Mouse (Mus musculus) hindbrain, embryonic 13.5 days (tissue): ENCODE results near the gene Atg7. TPM values are rescaled to one million over a fixed set of nuclear protein-coding genes. Genes with fewer than 3 reads are reported as not detected.

ENCODE experiments used
- ATAC-seq: fragments of 200-750 bp; cut with Nextera tagmentation; 2 replicates; pipeline ENCODE4 v1.8.0; 2017; ENCODE audit warnings: moderate TSS enrichment; ENCODE audit not compliant: low FRiP score
- H3K27ac ChIP-seq: fragments of 300-500 bp; sonication (generic); 2 replicates; pipeline ENCODE4 v1.5.1; 2015; ENCODE audit warnings: inconsistent platforms, mild to moderate bottlenecking, moderate library complexity
- H3K27me3 ChIP-seq: fragments of 300-500 bp; sonication (generic); 2 replicates; pipeline ENCODE4 v1.6.1; 2015; ENCODE audit warnings: mild to moderate bottlenecking, inconsistent platforms
- H3K36me3 ChIP-seq: fragments of 300-500 bp; sonication (generic); 2 replicates; pipeline ENCODE4 v1.6.1; 2015; ENCODE audit warnings: mild to moderate bottlenecking, inconsistent platforms
- H3K4me1 ChIP-seq: fragments of 300-500 bp; sonication (generic); replicated peaks from 2 replicates; pipeline ENCODE4 v1.6.1; 2015; ENCODE audit warnings: inconsistent platforms
- H3K4me2 ChIP-seq: fragments of 300-500 bp; sonication (generic); 2 replicates; pipeline ENCODE4 v1.6.1; 2015; ENCODE audit warnings: inconsistent platforms, mild to moderate bottlenecking, moderate library complexity
- H3K4me3 ChIP-seq: fragments of 300-500 bp; sonication (generic); 2 replicates; pipeline ENCODE4 v1.5.1; 2015; ENCODE audit warnings: mild to moderate bottlenecking, inconsistent platforms
- H3K9ac ChIP-seq: fragments of 300-500 bp; sonication (generic); 2 replicates; pipeline ENCODE4 v1.6.1; 2015; ENCODE audit warnings: mild to moderate bottlenecking, inconsistent platforms
- H3K9me3 ChIP-seq: fragments of 300-500 bp; sonication (generic); 2 replicates; pipeline ENCODE4 v1.6.1; 2016; ENCODE audit warnings: inconsistent platforms
- WGBS: fragments of 180-500 bp; shearing (Covaris S2); methylation state at CpG from one replicate; pipeline ENCODE4 v1.1.7; 2015; 5-methylcytosine and 5-hydroxymethylcytosine counted together
- polyA plus RNA-seq: library from polyadenylated mRNA; unstranded; fragments of >200 nt; fragmentation: Nextera tagmentation; extraction: Ambion mirVana; gene quantifications from 2 replicates; pipeline ENCODE4 v1.2.1, GENCODE M21; 2015

Atg7 gene
- polyA plus RNA-seq, 1 experiment from 2014 or later = 18.2 TPM

DNA sequence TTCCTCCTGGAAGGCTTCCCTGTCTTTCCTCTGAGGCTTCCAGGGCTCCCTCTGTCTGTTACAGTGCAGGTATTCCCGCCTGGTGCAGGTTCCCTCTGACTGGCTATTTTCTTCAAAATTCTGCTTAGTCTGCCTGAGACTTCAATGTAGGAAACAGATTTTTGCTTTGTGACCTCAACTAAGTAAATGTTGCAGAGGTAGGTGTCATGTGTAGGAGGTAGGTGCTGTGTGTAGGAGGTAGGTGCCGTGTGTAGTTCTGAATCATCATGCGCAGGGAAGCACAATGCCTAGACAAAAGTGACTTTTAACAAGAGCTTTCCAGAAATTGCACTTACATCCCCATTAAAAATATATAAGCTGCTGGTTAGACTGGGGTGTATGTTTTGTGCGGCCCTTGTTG is 128.6 kb downstream of the Atg7 start:
- no peak overlapping the region for H3K4me3 ChIP-seq
- ATAC-seq = no peak

GRCm38 (mm10) chr6:114775210-114775609 is 132.3 kb downstream of the Atg7 start:
- Histone ChIP-seq H3K36me3 (no peaks in the 10 kb centered on the region), H3K27me3 (no peaks in the 10 kb centered on the region), H3K4me2 (no peak overlapping the region), H3K4me1 (peaks cover 17% of the 10 kb centered on the region), H3K4me3 (no peak overlapping the region), H3K9ac (no peak overlapping the region), H3K9me3 (no peaks in the 10 kb centered on the region), H3K27ac (no peak overlapping the region)
- ATAC-seq = no peak
- 92% methylated on average over 5 of the region's 5 CpGs for WGBS

More for the DNA sequence above, 128.6 kb downstream of the Atg7 start:
- Histone ChIP-seq H3K36me3 (no peaks in the 10 kb centered on the region), H3K9ac (no peak overlapping the region), H3K9me3 (no peaks in the 10 kb centered on the region), H3K4me2 (no peak overlapping the region), H3K4me1 (no peaks in the 10 kb centered on the region), H3K27me3 (no peaks in the 10 kb centered on the region), H3K27ac (no peak overlapping the region)
- 87% methylated on average over 4 of the region's 4 CpGs for WGBS

DNA sequence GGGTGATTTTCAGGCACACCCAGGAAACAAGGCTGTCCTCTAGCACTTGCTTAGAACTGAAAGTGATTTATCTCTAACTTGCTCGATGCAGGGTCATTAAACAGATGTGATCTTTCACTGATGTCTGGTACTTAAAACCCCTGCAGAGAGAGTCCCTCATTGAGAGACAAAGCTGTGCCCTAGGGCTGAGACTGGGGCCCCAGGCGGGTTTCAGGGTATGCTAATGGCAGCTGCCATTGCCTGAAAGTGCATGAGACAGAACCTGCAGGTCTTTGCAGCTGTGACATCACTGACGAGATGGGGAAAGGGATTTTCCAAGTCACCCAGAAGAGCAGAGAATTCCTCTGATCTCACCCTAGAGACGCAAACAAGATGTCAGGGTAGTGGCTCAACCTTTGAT is 135.0 kb downstream of the Atg7 start:
- WGBS = 14% methylated on average over 4 of the region's 4 CpGs
- ATAC-seq = no peak
- peaks cover 36% of the 10 kb centered on the region for H3K4me1 ChIP-seq
- H3K9me3 ChIP-seq = no peaks in the 10 kb centered on the region
- peak overlapping the region; percentile 44 for H3K27ac ChIP-seq
- H3K4me3 ChIP-seq = no peak overlapping the region
- H3K9ac ChIP-seq = no peak overlapping the region
- no peaks in the 10 kb centered on the region for H3K36me3 ChIP-seq
- H3K4me2 ChIP-seq = no peak overlapping the region
- H3K27me3 ChIP-seq = no peaks in the 10 kb centered on the region

DNA sequence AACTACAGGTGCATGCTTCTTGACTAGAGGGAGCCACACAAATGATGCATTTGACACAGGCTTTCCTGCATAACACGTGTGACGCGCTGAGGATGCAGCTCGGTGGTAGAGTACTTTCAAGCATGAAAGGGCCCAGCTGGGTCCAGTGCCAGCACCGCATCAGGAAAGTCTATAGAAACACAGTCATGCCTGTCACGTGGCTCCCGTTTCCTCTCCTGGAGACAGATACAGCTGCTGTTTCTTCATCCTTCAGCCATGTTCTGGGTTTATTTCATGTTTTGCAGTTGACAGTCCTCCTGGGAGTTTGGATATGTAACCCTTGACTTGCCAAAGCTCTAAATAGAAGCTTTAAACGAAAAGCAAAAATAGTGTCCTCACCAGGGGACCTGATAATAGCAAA is 135.8 kb downstream of the Atg7 start:
- 0 out of 2 replicates have a peak, but pooled peaks have one; percentile 36 for ATAC-seq
- Histone ChIP-seq H3K4me2 (no peak overlapping the region), H3K9me3 (no peaks in the 10 kb centered on the region), H3K4me3 (no peak overlapping the region), H3K27me3 (no peaks in the 10 kb centered on the region), H3K4me1 (peaks cover 38% of the 10 kb centered on the region), H3K36me3 (no peaks in the 10 kb centered on the region), H3K27ac (0 out of 2 replicates have a peak overlapping the region, but pooled peaks have one; percentile 44), H3K9ac (no peak overlapping the region)
- 26% methylated on average over 8 of the region's 8 CpGs for WGBS

- Histone ChIP-seq H3K9me3 (no peaks in the 10 kb centered on the region), H3K4me3 (no peak overlapping the region), H3K9ac (no peak overlapping the region), H3K27ac (no peak overlapping the region), H3K27me3 (no peaks in the 10 kb centered on the region), H3K4me2 (no peak overlapping the region), H3K4me1 (peaks cover 38% of the 10 kb centered on the region), H3K36me3 (no peaks in the 10 kb centered on the region)
- ATAC-seq = no peak
- 72% methylated on average over 2 of the region's 2 CpGs for WGBS
Observed at GRCm38 (mm10) chr6:114780583-114780982, 137.7 kb downstream of the Atg7 start.

DNA sequence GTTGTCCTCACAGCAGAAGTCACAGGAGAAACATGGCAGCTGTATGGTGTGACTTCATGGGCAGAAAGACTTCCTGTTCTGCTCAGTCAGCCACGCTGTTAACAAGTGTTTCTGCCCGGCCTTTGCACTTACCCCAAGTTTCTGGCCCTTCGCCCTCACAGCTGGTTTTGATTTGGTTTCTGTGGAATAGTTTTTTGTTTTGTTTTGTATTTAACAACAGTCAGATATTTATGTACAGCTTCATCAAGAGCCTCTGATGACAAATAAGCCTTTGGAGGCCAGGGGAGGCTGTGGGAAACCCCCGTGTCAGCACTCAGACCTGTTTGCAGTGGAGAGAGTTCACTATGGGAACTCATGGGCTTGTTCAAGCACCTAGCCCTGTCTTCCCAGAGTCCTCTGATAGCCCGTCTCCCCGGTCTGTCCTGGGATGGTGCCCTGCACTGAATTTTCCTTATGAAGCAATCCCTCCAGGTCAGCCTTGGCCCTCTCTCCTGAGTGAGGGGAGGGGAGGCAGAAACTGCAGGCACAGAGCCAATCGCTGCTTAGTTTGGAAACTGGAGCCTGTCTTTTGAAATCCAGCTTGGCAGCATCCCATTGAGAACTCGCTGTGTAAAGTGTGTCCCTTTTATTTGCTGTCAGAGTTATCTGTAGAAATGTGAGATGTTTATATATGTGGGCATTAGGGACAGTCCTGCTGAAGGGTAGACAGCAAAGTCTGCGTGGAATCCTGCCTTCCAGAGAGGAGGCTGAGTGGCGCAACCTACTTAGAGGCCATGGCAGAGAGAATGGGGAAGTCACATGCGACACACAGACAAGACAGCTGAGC is 138.7 kb downstream of the Atg7 start:
- Histone ChIP-seq H3K4me1 (peaks cover 38% of the 10 kb centered on the region), H3K4me3 (no peak overlapping the region), H3K9ac (peak overlapping the region; percentile 39; the same call in 1 of the 2 replicates), H3K9me3 (no peaks in the 10 kb centered on the region), H3K36me3 (no peaks in the 10 kb centered on the region), H3K27ac (peak overlapping the region; percentile 55), H3K4me2 (no peak overlapping the region), H3K27me3 (no peaks in the 10 kb centered on the region)
- ATAC-seq = no peak
- WGBS = 40% methylated on average over 11 of the region's 11 CpGs

GRCm38 (mm10) chr6:114782486-114782885 is 139.6 kb downstream of the Atg7 start:
- Histone ChIP-seq H3K4me2 (no peak overlapping the region), H3K27ac (peak overlapping the region; percentile 35; the same call in 1 of the 2 replicates), H3K9me3 (no peaks in the 10 kb centered on the region), H3K4me3 (no peak overlapping the region), H3K9ac (no peak overlapping the region), H3K27me3 (no peaks in the 10 kb centered on the region), H3K36me3 (no peaks in the 10 kb centered on the region), H3K4me1 (peaks cover 35% of the 10 kb centered on the region)
- 75% methylated on average over 7 of the region's 7 CpGs for WGBS
- ATAC-seq = no peak

- ATAC-seq = no peak
- H3K4me1 ChIP-seq = peaks cover 15% of the 10 kb centered on the region
- 34% methylated on average over 3 of the region's 3 CpGs for WGBS
- no peaks in the 10 kb centered on the region for H3K36me3 ChIP-seq
- H3K9me3 ChIP-seq = no peaks in the 10 kb centered on the region
- no peak overlapping the region for H3K4me2 ChIP-seq
- no peak overlapping the region for H3K4me3 ChIP-seq
- H3K27me3 ChIP-seq = no peaks in the 10 kb centered on the region
- H3K9ac ChIP-seq = no peak overlapping the region
- no peak overlapping the region for H3K27ac ChIP-seq
Observed at GRCm38 (mm10) chr6:114786461-114786860, 143.6 kb downstream of the Atg7 start.

DNA sequence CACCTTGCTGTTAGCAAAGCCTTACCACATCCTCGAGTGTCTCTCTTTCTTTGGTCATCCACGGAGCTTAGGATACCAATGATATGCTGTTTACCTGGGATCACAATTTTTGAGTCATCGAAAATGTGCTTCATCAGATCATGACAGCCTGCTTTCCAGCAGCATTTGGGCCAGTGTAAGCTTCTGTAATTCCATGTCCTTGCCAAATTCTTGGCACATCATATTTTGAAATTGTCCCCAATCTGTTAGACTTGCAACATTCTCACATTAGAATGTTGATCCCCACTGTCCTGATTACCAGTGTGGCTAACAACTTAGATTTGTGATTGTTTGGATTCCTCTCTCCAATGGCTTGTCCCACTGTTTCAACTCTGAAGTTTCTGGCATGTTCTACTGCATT is 144.7 kb downstream of the Atg7 start:
- WGBS = 89% methylated on average over 3 of the region's 3 CpGs
- Histone ChIP-seq H3K9ac (no peak overlapping the region), H3K36me3 (no peaks in the 10 kb centered on the region), H3K4me3 (no peak overlapping the region), H3K4me1 (peaks cover 4% of the 10 kb centered on the region; the same call in 1 of the 2 replicates), H3K27me3 (no peaks in the 10 kb centered on the region), H3K27ac (no peak overlapping the region), H3K9me3 (no peaks in the 10 kb centered on the region), H3K4me2 (no peak overlapping the region)
- no peak for ATAC-seq

DNA sequence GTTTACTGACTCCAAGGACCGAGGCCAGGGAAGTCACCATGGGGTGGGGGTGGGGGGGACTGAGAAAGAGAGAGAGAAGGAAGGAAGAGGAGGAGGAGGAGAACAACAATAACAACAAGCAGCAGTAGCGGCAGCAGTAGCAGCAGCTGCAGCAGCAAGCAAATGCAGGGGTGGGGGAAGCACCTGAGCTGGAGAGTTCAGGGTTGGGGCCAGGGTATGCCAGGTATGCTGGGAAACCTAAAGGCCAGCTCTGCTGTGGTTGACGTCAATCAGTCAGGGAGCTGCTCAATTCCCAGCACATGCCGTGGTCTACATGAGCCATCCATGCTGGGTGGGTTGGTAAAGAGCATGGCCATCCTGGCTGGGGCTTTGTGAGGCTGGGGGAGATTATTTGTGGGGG is 145.8 kb downstream of the Atg7 start:
- no peak overlapping the region for H3K4me2 ChIP-seq
- ATAC-seq = no peak
- 83% methylated on average over 4 of the region's 4 CpGs for WGBS
- no peaks in the 10 kb centered on the region for H3K36me3 ChIP-seq
- no peaks in the 10 kb centered on the region for H3K27me3 ChIP-seq
- no peak overlapping the region for H3K4me3 ChIP-seq
- H3K27ac ChIP-seq = no peak overlapping the region
- H3K9me3 ChIP-seq = no peaks in the 10 kb centered on the region
- H3K9ac ChIP-seq = no peak overlapping the region
- H3K4me1 ChIP-seq = no peaks in the 10 kb centered on the region

DNA sequence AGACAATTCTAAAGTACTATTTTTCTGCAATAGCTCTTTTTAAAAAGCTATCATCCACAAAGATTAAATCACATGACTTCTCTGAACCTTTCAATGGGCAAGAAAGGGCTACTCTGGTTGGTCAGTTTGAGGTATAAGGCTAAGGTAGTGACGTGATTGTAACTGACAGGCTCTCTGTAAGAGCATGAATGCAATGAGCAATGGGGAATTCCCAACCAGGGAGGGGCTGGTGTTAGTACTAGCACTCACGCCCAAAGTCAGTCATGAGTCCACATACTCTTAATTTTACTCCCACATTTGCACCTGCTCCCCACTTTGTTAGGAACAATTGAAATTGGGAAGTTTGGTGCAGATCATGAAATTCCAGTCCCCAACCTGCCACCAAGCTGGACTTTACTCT is 147.2 kb downstream of the Atg7 start:
- no peaks in the 10 kb centered on the region for H3K4me1 ChIP-seq
- 81% methylated on average over 2 of the region's 2 CpGs for WGBS

GRCm38 (mm10) chr6:114790902-114791301 is 148.0 kb downstream of the Atg7 start:
- Histone ChIP-seq H3K27ac (no peak overlapping the region), H3K36me3 (no peaks in the 10 kb centered on the region), H3K9ac (no peak overlapping the region), H3K4me3 (no peak overlapping the region), H3K4me2 (no peak overlapping the region), H3K4me1 (no peaks in the 10 kb centered on the region), H3K27me3 (no peaks in the 10 kb centered on the region), H3K9me3 (no peaks in the 10 kb centered on the region)
- ATAC-seq = no peak
- 87% methylated on average over 7 of the region's 7 CpGs for WGBS

More for the DNA sequence above, 147.2 kb downstream of the Atg7 start:
- H3K9me3 ChIP-seq = no peaks in the 10 kb centered on the region
- H3K9ac ChIP-seq = no peak overlapping the region
- H3K27me3 ChIP-seq = no peaks in the 10 kb centered on the region
- H3K27ac ChIP-seq = no peak overlapping the region
- ATAC-seq = no peak
- no peaks in the 10 kb centered on the region for H3K36me3 ChIP-seq
- H3K4me3 ChIP-seq = no peak overlapping the region
- no peak overlapping the region for H3K4me2 ChIP-seq

GRCm38 (mm10) chr6:114791846-114792245 is 148.9 kb downstream of the Atg7 start:
- H3K9ac ChIP-seq = no peak overlapping the region
- no peaks in the 10 kb centered on the region for H3K9me3 ChIP-seq
- no peak overlapping the region for H3K4me3 ChIP-seq
- no peak overlapping the region for H3K4me2 ChIP-seq
- H3K36me3 ChIP-seq = no peaks in the 10 kb centered on the region
- H3K4me1 ChIP-seq = no peaks in the 10 kb centered on the region
- no peak overlapping the region for H3K27ac ChIP-seq
- WGBS = 88% methylated on average over 4 of the region's 4 CpGs
- H3K27me3 ChIP-seq = no peaks in the 10 kb centered on the region
- no peak for ATAC-seq
